Mouse (Mus musculus): ENCODE measurements around the gene Tbc1d8. TPM values are rescaled to one million over a fixed set of nuclear protein-coding genes. Genes with fewer than 3 reads are reported as not detected.

The Tbc1d8 gene
- polyA plus RNA-seq, 1 experiment from 2014 or later, result 10.6 TPM

Other genes with a start within 250 kb of the Tbc1d8 start
- 324 and 361 TPM in 2 replicates for gene Rpl31, start 110.9 kb downstream of the Tbc1d8 start, polyA plus RNA-seq (2015; fragmentation: Nextera tagmentation; extraction: Ambion mirVana)
- 18.8 and 19.4 TPM in 2 replicates for gene Cnot11, start 56.2 kb upstream of the Tbc1d8 start, polyA plus RNA-seq (2015; fragmentation: Nextera tagmentation; extraction: Ambion mirVana)
- gene Rnf149, start 98.7 kb upstream of the Tbc1d8 start, polyA plus RNA-seq (2015; fragmentation: Nextera tagmentation; extraction: Ambion mirVana), result 23.4 and 26.6 TPM in 2 replicates
- 1.1 and 1.5 TPM in 2 replicates for gene Creg2, start 172.7 kb upstream of the Tbc1d8 start, polyA plus RNA-seq (2015; fragmentation: Nextera tagmentation; extraction: Ambion mirVana)
- 0.11 TPM in 1 of 2 replicates, not detected in the other for gene Rfx8, start 242.2 kb upstream of the Tbc1d8 start, polyA plus RNA-seq (2015; fragmentation: Nextera tagmentation; extraction: Ambion mirVana)